Mouse (Mus musculus): ENCODE measurements around the gene Inppl1. TPM values are rescaled to one million over a fixed set of nuclear protein-coding genes. Genes with fewer than 3 reads are reported as not detected.

The Inppl1 gene
- polyA plus RNA-seq, 1 experiment from 2014 or later: 33.6 TPM

Small RNAs within 50 kb of the gene (microRNA-seq; reads per million reads assigned to microRNA genes)
- not detected for gene Gm22655 (ENCODE audit: borderline number of aligned reads)

Other genes starting within 250 kb of the Inppl1 start
- gene Clpb, start 174.6 kb downstream of the Inppl1 start, polyA plus RNA-seq (2014; fragmentation: Nextera tagmentation; extraction: Ambion mirVana): 36.1 and 47.0 TPM in 2 replicates
- not detected in 2 replicates for gene Phox2a, start 19.9 kb downstream of the Inppl1 start, polyA plus RNA-seq (2014; fragmentation: Nextera tagmentation; extraction: Ambion mirVana)
- gene Folr2, start 19.0 kb upstream of the Inppl1 start, polyA plus RNA-seq (2014; fragmentation: Nextera tagmentation; extraction: Ambion mirVana): not detected in 2 replicates
- 73.3 and 76.5 TPM in 2 replicates for gene Anapc15, start 25.5 kb upstream of the Inppl1 start, polyA plus RNA-seq (2014; fragmentation: Nextera tagmentation; extraction: Ambion mirVana)
- 3.2 and 4.3 TPM in 2 replicates for gene Folr1, start 32.6 kb upstream of the Inppl1 start, polyA plus RNA-seq (2014; fragmentation: Nextera tagmentation; extraction: Ambion mirVana)
- 137 and 146 TPM in 2 replicates for gene Lamtor1, start 67.7 kb upstream of the Inppl1 start, polyA plus RNA-seq (2014; fragmentation: Nextera tagmentation; extraction: Ambion mirVana)
- gene Tomt, start 68.1 kb upstream of the Inppl1 start, polyA plus RNA-seq (2014; fragmentation: Nextera tagmentation; extraction: Ambion mirVana): 0.10 and 0.61 TPM in 2 replicates
- gene Lrrc51, start 95.7 kb upstream of the Inppl1 start, polyA plus RNA-seq (2014; fragmentation: Nextera tagmentation; extraction: Ambion mirVana): 5.3 and 6.5 TPM in 2 replicates
- 58.0 and 64.1 TPM in 2 replicates for gene Numa1, start 95.9 kb upstream of the Inppl1 start, polyA plus RNA-seq (2014; fragmentation: Nextera tagmentation; extraction: Ambion mirVana)
- gene Il18bp, start 180.5 kb upstream of the Inppl1 start, polyA plus RNA-seq (2014; fragmentation: Nextera tagmentation; extraction: Ambion mirVana): 1.4 and 1.7 TPM in 2 replicates
- gene Rnf121, start 227.2 kb upstream of the Inppl1 start, polyA plus RNA-seq (2014; fragmentation: Nextera tagmentation; extraction: Ambion mirVana): 20.2 and 22.0 TPM in 2 replicates
- 15.7 and 18.3 TPM in 2 replicates for gene Xndc1, start 227.3 kb upstream of the Inppl1 start, polyA plus RNA-seq (2014; fragmentation: Nextera tagmentation; extraction: Ambion mirVana)
- 0.70 and 1.4 TPM in 2 replicates for gene Xntrpc, start 227.5 kb upstream of the Inppl1 start, polyA plus RNA-seq (2014; fragmentation: Nextera tagmentation; extraction: Ambion mirVana)
- not detected in 2 replicates for gene Trpc2, start 244.9 kb upstream of the Inppl1 start, polyA plus RNA-seq (2014; fragmentation: Nextera tagmentation; extraction: Ambion mirVana)

All from heart, embryonic 11.5 days (tissue).